Mouse (Mus musculus) granulocyte monocyte progenitor cell, adult 5-6 weeks (primary cell): Measurements from ENCODE around the gene Samd14. TPM values are rescaled to one million over a fixed set of nuclear protein-coding genes. Genes with fewer than 3 reads are reported as not detected.

ENCODE experiments used
- ATAC-seq: replicated peaks from 2 replicates; pipeline ENCODE4 v1.8.0; 2016; ENCODE audit warnings: mild to moderate bottlenecking, moderate TSS enrichment, inconsistent platforms; ENCODE audit not compliant: poor library complexity, severe bottlenecking
- total RNA-seq, 2 experiments: library from RNA; stranded (forward) in 1 of 2; stranded (reverse) in 1 of 2; fragments of 200-712, 200-1000 nt in 1 of 2; fragments of >200 nt in 1 of 2; fragmentation: Nextera tagmentation in 1 of 2; gene quantifications; 2 replicates each; pipeline ENCODE4 v1.2.3; 2014 to 2017

Samd14 gene
- total RNA-seq, 2 experiments from 2014 or later = 0.05 to 0.34 TPM

DNA sequence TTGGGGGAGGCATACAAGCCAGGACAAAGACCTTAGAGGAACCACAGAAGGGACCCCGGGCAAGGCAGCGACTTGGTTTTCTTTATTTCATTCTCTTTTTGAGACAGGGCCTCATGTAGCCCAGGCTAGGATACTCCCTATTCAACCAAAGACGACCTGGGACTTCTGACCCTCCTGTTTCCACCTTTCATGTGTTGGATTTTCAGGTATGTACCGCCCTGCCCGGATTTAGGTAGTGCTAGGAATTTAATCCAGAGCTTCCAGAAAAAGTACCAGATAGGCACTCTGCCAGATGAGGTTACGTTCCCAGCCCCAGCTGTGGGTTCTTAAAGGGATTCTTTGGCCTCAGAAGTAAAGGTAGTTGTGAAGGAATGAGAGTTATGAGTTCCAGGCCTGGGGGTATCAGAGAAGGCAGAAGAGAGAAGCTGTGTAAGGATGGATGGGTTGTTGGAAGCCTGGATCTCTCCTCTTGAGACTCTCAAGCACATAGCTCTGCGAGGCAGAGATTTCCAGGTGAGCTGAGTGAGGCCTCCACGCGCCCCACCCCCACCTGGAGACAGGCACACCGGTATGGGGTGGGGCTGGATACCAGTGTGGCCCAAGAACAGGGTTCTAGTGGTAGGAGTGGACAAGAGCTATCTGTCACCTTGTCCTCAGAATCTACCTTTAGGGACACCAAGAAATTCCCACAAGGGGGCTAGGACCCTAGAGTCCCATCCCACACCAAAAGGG, 59.7 kb downstream of the Samd14 start:
- ATAC-seq = no peak

DNA sequence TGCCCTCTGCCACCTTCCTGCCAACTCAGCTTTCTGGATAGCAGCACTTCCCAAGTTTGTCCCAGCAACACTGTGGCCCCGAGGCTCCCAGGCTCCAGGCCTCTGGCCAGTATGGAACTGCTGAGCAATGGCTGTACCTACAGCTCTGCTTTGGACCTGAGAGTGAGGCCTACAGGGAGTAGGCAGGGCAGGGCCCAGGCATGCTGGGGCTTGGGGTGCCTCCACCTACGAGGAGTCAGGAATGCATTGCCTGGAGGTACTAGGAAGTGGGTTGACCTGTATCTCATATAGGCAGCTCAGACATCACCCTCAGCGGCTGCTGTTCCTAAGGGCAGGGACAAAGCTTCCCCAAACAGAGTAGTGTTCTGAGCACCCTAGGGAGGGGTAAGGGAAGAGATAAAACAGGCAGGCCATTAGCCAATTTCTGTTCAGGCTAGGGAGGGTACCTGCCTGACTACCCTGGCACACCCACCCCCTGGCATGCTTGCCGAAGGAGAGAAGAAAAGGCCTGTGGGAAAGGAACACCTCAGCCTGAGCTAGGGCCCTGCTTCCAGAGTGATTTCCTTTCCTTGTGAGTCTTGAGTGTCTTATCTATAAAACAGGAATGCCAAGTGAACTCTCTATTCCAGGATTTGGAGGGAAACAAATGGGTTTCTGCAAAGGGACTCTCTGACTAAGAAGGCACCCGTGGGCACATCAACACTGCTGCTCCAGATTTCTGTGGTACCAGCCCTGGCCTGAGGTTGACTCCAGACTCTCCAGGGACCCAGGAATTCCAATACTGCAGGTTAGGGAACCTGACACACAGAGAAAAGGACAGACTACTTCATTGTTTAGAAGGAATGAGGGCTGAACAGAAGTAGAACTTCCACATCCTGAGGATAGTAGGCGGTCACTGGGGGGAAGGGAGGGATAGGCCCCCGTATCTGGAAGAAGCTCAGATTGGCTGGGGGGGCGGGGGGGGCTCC, 60.7 kb downstream of the Samd14 start:
- ATAC-seq = no peak

DNA sequence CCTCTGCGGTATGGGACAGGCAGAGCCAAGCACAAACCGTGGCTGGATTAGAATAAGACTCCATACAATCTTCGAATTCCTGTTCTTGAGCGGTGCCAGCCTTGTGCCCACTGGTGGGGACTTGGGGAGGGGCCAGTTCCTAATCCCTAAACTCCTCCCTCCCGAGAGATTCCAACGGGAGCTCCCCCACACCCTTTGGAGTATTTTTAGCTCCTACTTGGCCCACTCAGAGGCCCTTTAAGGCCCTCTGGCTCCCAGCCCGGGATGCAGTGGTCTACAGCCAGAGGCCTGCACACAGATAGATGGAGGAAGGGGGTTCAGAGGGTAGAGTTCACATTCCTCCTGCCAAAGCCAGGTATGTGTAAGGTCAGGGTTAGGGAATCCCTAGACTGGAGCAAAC, 61.6 kb downstream of the Samd14 start:
- ATAC-seq = no peak

DNA sequence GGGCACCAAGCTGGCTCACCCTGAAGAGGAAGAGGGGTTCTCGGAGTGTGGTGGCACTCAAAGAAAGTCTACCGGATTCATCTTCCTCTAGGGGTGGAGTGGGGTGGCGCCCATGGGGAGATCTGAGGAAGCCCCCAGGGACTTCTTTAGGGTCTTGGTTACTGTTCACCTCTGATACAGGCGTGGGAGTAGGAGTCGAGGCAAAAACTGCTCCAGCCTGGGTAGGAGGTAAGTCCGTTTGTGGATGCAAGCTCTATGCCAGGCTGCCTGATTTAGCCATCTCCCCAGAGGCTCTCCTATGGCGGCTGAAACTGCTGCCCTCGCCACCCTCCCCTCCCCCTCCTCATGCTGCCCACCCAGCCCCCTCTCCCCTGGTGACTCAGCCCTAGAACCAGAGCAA, 62.5 kb downstream of the Samd14 start:
- no peak for ATAC-seq

DNA sequence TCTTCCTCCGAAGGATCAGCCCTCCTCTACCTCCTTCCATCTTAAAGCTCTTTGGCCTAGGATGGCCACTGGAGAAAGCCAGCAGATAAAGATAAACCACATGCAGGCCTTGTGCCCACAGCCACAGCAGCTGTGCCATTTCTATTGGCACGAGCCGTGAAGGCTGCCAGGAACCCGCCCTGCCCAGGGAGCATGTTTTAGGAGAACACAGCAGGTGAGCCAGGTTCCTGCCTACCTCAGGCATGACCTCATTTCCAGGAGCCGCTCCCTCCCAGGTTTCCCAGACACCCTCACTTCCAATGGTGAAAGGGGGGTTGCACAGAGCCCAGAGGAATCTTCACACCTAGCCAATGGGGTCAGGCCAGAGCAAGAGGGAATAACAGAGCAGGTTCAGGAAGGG, 63.1 kb downstream of the Samd14 start:
- no peak for ATAC-seq

DNA sequence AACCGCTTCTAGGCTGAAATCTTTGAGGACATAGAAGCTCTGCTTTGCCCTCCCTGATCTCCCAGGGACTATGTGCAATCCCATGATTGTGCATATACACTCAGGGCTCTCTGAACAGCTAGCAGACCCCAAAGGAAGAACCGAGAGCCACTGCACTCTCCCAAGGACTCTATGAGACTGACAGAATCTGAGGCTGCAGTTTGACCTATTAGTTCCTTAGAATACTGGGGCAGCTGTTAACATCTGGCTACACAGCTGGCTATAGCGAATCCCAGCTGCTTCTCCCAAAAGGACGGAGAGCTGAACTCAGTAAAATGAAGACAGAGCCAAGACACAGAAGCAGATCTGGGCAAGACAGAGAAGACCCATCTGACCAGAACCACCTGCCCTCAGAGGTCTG, 64.2 kb downstream of the Samd14 start:
- no peak for ATAC-seq

DNA sequence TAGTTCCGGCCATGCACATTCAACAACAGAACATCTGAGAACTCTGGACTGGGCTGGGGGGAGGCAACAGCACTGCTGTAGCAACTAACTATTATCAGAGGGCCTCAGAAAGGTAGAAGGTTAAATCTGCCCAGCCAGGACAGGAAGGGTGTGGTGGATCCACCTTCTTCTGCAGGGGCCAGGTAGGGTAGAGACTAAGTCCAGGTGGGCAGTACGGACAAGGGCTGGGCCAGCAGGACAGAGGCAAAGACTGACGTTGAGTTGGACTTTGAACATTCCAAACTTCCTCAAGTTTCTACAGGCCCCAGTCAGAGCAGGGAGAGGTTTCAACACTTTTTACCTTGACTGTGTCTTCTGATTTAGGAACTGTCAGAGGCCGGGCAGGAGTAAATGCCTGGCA, 65.0 kb downstream of the Samd14 start:
- ATAC-seq = no peak

DNA sequence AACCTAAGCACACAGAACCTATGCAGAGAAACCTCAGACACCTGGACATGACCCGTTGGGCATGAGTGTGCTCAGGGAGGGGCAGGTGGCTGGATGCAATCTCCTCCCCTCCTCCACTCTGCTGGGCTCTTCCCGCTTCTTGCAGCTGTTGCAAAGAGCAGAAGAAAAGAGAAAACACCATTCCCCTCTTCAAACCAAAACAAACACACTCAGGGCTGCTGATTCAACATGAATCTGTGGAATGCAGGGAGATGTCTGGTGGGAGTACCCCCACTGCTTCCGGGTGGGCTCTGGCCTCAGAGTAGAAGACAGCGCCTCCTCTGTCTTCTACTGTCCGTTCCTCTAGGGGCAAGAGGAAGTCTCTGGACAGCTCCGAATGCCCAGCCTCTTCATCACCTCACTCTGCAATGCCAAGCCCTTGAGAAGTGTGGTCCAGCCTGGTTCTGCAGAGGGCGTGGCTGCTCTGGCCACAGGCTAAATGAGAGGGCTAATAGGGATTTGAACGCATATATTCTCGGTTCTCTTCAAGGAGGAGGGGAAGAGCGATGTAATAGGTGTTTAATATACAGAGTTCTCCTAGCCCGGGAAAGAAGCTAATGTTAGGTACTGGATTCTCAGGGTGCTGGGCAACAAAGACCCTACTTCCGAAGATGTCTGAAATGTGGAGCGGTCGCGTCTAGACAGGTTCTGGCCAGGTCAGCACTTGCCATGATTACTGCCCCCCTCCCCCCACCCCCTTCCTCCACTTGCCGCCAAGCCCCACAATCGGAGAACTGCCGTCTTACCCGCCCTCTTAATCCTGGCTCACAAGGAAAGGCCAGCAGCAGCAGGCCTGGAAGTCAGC, 65.7 kb downstream of the Samd14 start:
- no peak for ATAC-seq

Other genes starting within 250 kb of the Samd14 start
- not detected in 2 replicates for gene Tmem92, start 227.2 kb upstream of the Samd14 start, total RNA-seq (2014; fragmentation: Nextera tagmentation)
- gene Tmem92, start 227.2 kb upstream of the Samd14 start, total RNA-seq (2017) = not detected in 2 replicates
- gene Col1a1, start 73.7 kb upstream of the Samd14 start, total RNA-seq (2014; fragmentation: Nextera tagmentation) = not detected in 2 replicates
- gene Col1a1, start 73.7 kb upstream of the Samd14 start, total RNA-seq (2017) = not detected in 2 replicates
- not detected in 2 replicates for gene Hils1, start 42.3 kb upstream of the Samd14 start, total RNA-seq (2014; fragmentation: Nextera tagmentation)
- gene Hils1, start 42.3 kb upstream of the Samd14 start, total RNA-seq (2017) = not detected in 2 replicates
- gene Sgca, start 33.6 kb upstream of the Samd14 start, total RNA-seq (2014; fragmentation: Nextera tagmentation) = not detected in 2 replicates
- gene Sgca, start 33.6 kb upstream of the Samd14 start, total RNA-seq (2017) = not detected in 2 replicates
- 50.3 and 61.7 TPM in 2 replicates for gene Ppp1r9b, start 18.8 kb upstream of the Samd14 start, total RNA-seq (2014; fragmentation: Nextera tagmentation)
- 67.7 and 71.9 TPM in 2 replicates for gene Ppp1r9b, start 18.8 kb upstream of the Samd14 start, total RNA-seq (2017)
- gene Pdk2, start 31.5 kb downstream of the Samd14 start, total RNA-seq (2014; fragmentation: Nextera tagmentation) = 8.5 and 9.8 TPM in 2 replicates
- gene Pdk2, start 31.5 kb downstream of the Samd14 start, total RNA-seq (2017) = 0.60 and 1.8 TPM in 2 replicates
- gene Itga3, start 66.9 kb downstream of the Samd14 start, total RNA-seq (2014; fragmentation: Nextera tagmentation) = not detected in 2 replicates
- gene Itga3, start 66.9 kb downstream of the Samd14 start, total RNA-seq (2017) = not detected in 2 replicates
- not detected in 2 replicates for gene Dlx3, start 110.2 kb downstream of the Samd14 start, total RNA-seq (2014; fragmentation: Nextera tagmentation)
- not detected in 2 replicates for gene Dlx3, start 110.2 kb downstream of the Samd14 start, total RNA-seq (2017)
- gene Dlx4, start 136.4 kb downstream of the Samd14 start, total RNA-seq (2014; fragmentation: Nextera tagmentation) = not detected in 2 replicates
- not detected in 2 replicates for gene Dlx4, start 136.4 kb downstream of the Samd14 start, total RNA-seq (2017)